Mouse (Mus musculus) left cerebral cortex, adult 6 months (tissue): Measurements from ENCODE around the gene A430033K04Rik. TPM values are rescaled to one million over a fixed set of nuclear protein-coding genes. Genes with fewer than 3 reads are reported as not detected.

Experiments
- long read RNA-seq, 2 experiments: library from polyadenylated mRNA; unstranded; transcript quantifications; one replicate each; pipeline ENCODE4 v2.0.0; 2019 to 2020
- polyA plus RNA-seq: library from polyadenylated mRNA; unstranded; fragments of <200 nt; fragmentation: Nextera tagmentation; gene quantifications from 2 replicates; pipeline ENCODE4 v1.2.3, GENCODE M21; 2021

A430033K04Rik gene
- polyA plus RNA-seq = 8.0 and 8.7 TPM in 2 replicates
- long read RNA-seq, experiment 1, transcript A430033K04Rik-202 (4 exons, 3,038 nt) = major isoform, 77 of 86 reads
- long read RNA-seq, experiment 1, partial matches to known transcripts = 0 of 86 reads
- long read RNA-seq, experiment 1, other reads (novel, unspliced or antisense) = 9 of 86 reads
- long read RNA-seq, experiment 2, transcript A430033K04Rik-202 (4 exons, 3,038 nt) = major isoform, 5 of 15 reads
- long read RNA-seq, experiment 2, partial matches to known transcripts = 1 of 15 reads
- long read RNA-seq, experiment 2, other reads (novel, unspliced or antisense) = 9 of 15 reads

GRCm38 (mm10) chr5:138622645-138623477 is at the start of gene A430033K04Rik:
TSS of gene A430033K04Rik (plus strand) at chr5:138622859.

GRCm38 (mm10) chr5:138619211-138620128 is 3.2 kb upstream of the A430033K04Rik start, which contains the start of gene Zfp68:
TSS of gene Zfp68 (minus strand) at chr5:138619761.

Other genes starting within 250 kb of the A430033K04Rik start
- gene Zfp157, start 181.4 kb upstream of the A430033K04Rik start, polyA plus RNA-seq = 10.1 and 10.2 TPM in 2 replicates
- gene 1700123K08Rik, start 58.1 kb upstream of the A430033K04Rik start, polyA plus RNA-seq = not detected in 2 replicates
- 22.0 and 28.9 TPM in 2 replicates for gene Zfp68, start 3.1 kb upstream of the A430033K04Rik start, polyA plus RNA-seq
- 15.5 and 16.8 TPM in 2 replicates for gene Fam20c, start 131.7 kb downstream of the A430033K04Rik start, polyA plus RNA-seq
- gene Gm5294, start 197.2 kb downstream of the A430033K04Rik start, polyA plus RNA-seq = not detected in 2 replicates